Mouse (Mus musculus): ENCODE measurements around the gene Cflar. TPM values are rescaled to one million over a fixed set of nuclear protein-coding genes. Genes with fewer than 3 reads are reported as not detected.

The Cflar gene
- polyA plus RNA-seq, 1 experiment from 2014 or later, result 43.6 TPM

DNA sequence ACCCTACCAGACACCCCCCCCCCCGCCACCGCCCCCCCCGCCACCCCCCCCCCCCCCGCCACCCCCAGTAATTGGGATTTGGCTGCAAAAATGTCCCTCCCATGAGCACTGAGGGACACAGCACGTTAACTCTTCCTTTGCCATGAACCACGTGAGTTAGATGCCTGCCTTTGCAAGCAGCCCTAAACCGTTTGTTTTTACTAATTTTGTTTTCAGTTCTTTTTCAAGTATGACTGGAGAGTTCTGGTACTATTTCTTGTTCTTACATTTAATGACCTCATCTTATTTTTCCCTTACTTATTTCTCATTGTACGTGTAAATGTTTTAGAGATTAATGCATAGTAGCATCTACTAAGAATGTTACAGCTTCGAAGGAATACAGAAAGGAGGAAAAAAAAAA lies 13.2 kb downstream of the Cflar start:
- Histone ChIP-seq H3K9ac (ENCODE audit: low read length) (no peak overlapping the region), H3K9me3 (ENCODE audit: control insufficient read depth, low read length) (no peaks in the 10 kb centered on the region), H3K36me3 (ENCODE audit: control insufficient read depth, insufficient read depth, low read length) (peaks cover 16% of the 10 kb centered on the region), H3K4me2 (replicated peaks; ENCODE audit: low read depth) (no peak overlapping the region), H3K4me3 (ENCODE audit: low read depth, low read length) (no peak overlapping the region), H3K4me1 (replicated peaks; ENCODE audit: control insufficient read depth, insufficient read depth) (no peaks in the 10 kb centered on the region), H3K27ac (replicated peaks) (no peak overlapping the region), H3K27me3 (ENCODE audit: control insufficient read depth, insufficient read depth, low read length) (no peaks in the 10 kb centered on the region)
- ATAC-seq (ENCODE audit: low FRiP score, low TSS enrichment), result no peak
- 29% methylated on average over 8 of the region's 9 CpGs for WGBS
- TF ChIP-seq EP300 (optimal IDR thresholded peaks at IDR 0.05) (no peak), CTCF (IDR thresholded peaks at IDR 0.05; ENCODE audit: low read depth) (no peak)
- no peak for DNase-seq (ENCODE audit: low spot score)

DNA sequence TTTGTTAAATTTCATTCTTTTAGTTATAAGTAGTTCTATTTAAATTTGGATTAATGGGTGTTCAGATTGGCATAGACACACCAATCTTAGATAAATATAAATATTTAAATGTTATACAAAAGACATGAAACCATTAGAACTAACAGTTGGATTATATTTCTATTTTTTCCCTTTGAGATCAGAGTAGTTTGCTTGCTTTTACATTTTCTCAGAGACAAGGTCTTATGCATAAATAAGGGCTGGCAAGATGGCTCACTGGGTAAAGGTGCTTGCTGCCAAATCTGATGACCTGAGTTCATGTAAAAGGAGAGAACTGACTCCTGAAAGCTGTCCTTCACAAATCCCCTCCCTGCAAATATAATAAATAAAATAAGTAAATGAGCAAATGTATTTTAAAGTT lies 13.8 kb downstream of the Cflar start:
- H3K36me3 ChIP-seq (ENCODE audit: control insufficient read depth, insufficient read depth, low read length), result peaks cover 17% of the 10 kb centered on the region

DNA sequence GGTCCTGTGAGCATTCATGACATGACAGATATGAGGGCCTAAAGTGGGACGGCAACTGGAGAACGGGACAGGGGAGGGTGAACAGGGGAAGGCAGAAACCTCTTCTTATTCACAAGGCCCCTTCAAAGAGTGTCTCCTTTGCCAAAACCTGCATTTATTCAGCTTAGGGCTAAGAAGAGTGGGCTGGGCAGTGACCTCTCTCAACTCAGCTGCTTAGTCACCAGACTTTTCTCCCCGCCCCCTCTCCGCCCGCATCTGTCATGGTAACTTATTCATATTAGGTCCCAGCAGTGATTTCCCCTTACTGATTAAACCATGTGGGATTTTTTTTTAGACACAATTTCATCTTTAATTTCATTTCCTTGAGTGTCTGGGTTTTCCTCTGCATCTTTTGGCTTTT lies 14.5 kb downstream of the Cflar start:
- Histone ChIP-seq H3K27me3 (ENCODE audit: control insufficient read depth, insufficient read depth, low read length) (no peaks in the 10 kb centered on the region), H3K4me3 (ENCODE audit: low read depth, low read length) (no peak overlapping the region), H3K4me1 (replicated peaks; ENCODE audit: control insufficient read depth, insufficient read depth) (no peaks in the 10 kb centered on the region), H3K9me3 (ENCODE audit: control insufficient read depth, low read length) (no peaks in the 10 kb centered on the region), H3K4me2 (replicated peaks; ENCODE audit: low read depth) (no peak overlapping the region), H3K36me3 (ENCODE audit: control insufficient read depth, insufficient read depth, low read length) (peaks cover 19% of the 10 kb centered on the region), H3K27ac (replicated peaks) (no peak overlapping the region), H3K9ac (ENCODE audit: low read length) (no peak overlapping the region)
- TF ChIP-seq EP300 (optimal IDR thresholded peaks at IDR 0.05) (no peak), CTCF (IDR thresholded peaks at IDR 0.05; ENCODE audit: low read depth) (no peak)
- DNase-seq (ENCODE audit: low spot score), result no peak
- 73% methylated on average over 5 of the region's 5 CpGs for WGBS
- no peak for ATAC-seq (ENCODE audit: low FRiP score, low TSS enrichment)

More for the DNA sequence above, 13.8 kb downstream of the Cflar start:
- Histone ChIP-seq H3K4me2 (replicated peaks; ENCODE audit: low read depth) (no peak overlapping the region), H3K4me1 (replicated peaks; ENCODE audit: control insufficient read depth, insufficient read depth) (no peaks in the 10 kb centered on the region), H3K27me3 (ENCODE audit: control insufficient read depth, insufficient read depth, low read length) (no peaks in the 10 kb centered on the region), H3K9me3 (ENCODE audit: control insufficient read depth, low read length) (no peaks in the 10 kb centered on the region), H3K9ac (ENCODE audit: low read length) (no peak overlapping the region), H3K27ac (replicated peaks) (no peak overlapping the region), H3K4me3 (ENCODE audit: low read depth, low read length) (no peak overlapping the region)
- TF ChIP-seq CTCF (IDR thresholded peaks at IDR 0.05; ENCODE audit: low read depth) (no peak), EP300 (optimal IDR thresholded peaks at IDR 0.05) (no peak)
- DNase-seq (ENCODE audit: low spot score) (no peak), ATAC-seq (ENCODE audit: low FRiP score, low TSS enrichment) (no peak)

DNA sequence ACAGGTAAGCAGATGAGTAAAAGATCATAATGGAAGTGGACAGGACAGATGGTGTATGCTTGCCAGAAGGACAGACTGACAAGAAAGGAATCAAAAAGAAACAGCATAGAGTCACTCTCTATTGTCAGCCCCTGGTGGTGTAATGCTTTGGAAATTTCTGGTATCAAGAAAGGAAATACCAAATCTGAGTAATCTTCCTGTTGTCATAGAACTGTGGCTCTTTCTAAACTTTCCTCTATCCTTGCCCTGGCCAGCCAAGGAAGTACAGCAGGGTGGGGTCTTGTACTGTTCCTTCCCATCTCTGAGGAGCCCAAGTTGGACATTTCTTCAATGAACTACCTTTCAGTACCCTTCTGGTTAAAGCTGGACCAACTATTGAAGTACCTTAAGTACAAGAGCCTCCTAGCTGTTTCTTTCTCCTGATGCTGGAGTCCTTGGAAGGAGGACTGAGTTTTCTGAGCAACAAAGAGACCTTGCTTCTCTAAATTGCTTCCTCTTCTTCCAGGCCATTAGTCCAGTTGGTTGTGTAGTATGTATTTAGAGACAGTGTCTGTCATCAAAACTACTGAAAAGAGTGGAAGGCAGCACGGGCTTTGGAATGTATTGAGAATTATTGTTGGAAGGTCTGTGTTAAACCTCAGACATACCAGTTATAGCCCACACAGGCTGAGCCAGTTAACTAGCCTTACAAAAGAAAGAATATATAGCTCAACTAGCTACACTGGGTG lies 15.9 kb downstream of the Cflar start:
- H3K4me2 ChIP-seq (replicated peaks; ENCODE audit: low read depth), result no peak overlapping the region
- no peaks in the 10 kb centered on the region for H3K4me1 ChIP-seq (replicated peaks; ENCODE audit: control insufficient read depth, insufficient read depth)
- H3K27me3 ChIP-seq (ENCODE audit: control insufficient read depth, insufficient read depth, low read length), result no peaks in the 10 kb centered on the region
- H3K9me3 ChIP-seq (ENCODE audit: control insufficient read depth, low read length), result no peaks in the 10 kb centered on the region
- H3K36me3 ChIP-seq (ENCODE audit: control insufficient read depth, insufficient read depth, low read length), result peaks cover 19% of the 10 kb centered on the region
- no peak overlapping the region for H3K27ac ChIP-seq (replicated peaks)
- 84% methylated on average over 1 of the region's 1 CpGs for WGBS
- no peak for ATAC-seq (ENCODE audit: low FRiP score, low TSS enrichment)
- TF ChIP-seq EP300 (optimal IDR thresholded peaks at IDR 0.05), result no peak
- no peak for TF ChIP-seq CTCF (IDR thresholded peaks at IDR 0.05; ENCODE audit: low read depth)
- DNase-seq (ENCODE audit: low spot score), result no peak
- no peak overlapping the region for H3K4me3 ChIP-seq (ENCODE audit: low read depth, low read length)
- no peak overlapping the region for H3K9ac ChIP-seq (ENCODE audit: low read length)

DNA sequence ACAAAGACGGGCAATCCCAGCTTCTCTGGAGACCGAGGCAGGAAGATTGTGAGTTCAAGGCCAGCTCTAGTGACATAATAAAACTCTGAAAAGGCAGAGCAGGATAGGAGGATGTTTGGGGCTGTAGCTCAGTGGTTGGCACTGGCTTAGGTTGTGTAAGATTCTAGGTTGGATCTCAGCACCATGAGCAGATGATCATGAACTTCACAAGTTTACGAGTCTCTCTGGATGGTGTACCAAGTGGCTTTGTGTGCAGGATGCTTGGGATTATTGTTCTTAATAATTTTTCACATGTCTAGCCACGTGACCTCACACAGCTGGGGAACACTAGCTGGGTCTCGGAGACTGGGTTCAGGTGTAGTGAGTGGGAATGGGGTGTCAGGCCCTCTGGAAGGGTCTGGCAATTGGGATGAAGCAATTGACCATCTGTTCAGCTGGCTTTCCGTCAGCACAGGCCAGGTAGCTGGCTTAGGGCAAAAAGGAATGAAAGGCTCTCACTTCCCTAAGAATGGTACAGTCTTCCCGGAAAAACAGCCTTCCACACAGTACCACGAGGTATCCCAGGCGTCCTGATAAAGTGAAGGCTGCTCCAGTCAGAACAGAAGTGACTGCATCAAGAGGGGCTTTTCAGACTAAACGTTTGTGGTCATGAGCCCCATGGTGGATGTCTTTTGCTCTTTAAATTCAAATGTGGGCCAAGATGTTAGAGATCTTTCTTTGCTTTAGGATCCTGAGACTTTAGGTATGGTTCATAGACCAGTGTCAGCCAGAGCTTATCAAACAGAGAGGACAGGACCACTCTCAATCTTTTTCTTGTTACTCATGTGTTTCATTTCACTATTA lies 16.7 kb downstream of the Cflar start:
- ATAC-seq (ENCODE audit: low FRiP score, low TSS enrichment) (no peak), DNase-seq (ENCODE audit: low spot score) (no peak)
- no peak overlapping the region for H3K27ac ChIP-seq (replicated peaks)
- no peaks in the 10 kb centered on the region for H3K9me3 ChIP-seq (ENCODE audit: control insufficient read depth, low read length)
- H3K9ac ChIP-seq (ENCODE audit: low read length), result no peak overlapping the region
- no peak for TF ChIP-seq CTCF (IDR thresholded peaks at IDR 0.05; ENCODE audit: low read depth)
- no peak for TF ChIP-seq EP300 (optimal IDR thresholded peaks at IDR 0.05)
- H3K4me1 ChIP-seq (replicated peaks; ENCODE audit: control insufficient read depth, insufficient read depth), result no peaks in the 10 kb centered on the region
- peaks cover 19% of the 10 kb centered on the region for H3K36me3 ChIP-seq (ENCODE audit: control insufficient read depth, insufficient read depth, low read length)
- no peak overlapping the region for H3K4me2 ChIP-seq (replicated peaks; ENCODE audit: low read depth)
- H3K4me3 ChIP-seq (ENCODE audit: low read depth, low read length), result no peak overlapping the region
- 87% methylated on average over 10 of the region's 10 CpGs for WGBS
- H3K27me3 ChIP-seq (ENCODE audit: control insufficient read depth, insufficient read depth, low read length), result no peaks in the 10 kb centered on the region

DNA sequence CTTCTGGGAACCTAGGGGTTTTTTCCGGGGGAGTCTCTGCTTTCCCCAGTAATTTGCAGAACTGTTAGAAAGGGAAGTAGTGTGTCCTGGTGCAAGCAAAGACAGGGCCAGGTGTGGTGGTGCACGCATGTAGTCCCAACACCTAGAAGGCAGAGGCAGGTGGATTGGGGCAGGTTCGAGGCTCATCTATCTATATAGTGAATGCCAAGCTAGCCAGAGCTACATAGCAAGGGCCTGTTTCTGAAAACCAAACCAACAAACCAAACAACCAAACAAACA lies 17.2 kb downstream of the Cflar start:
- WGBS, result 93% methylated on average over 3 of the region's 3 CpGs
- H3K27me3 ChIP-seq (ENCODE audit: control insufficient read depth, insufficient read depth, low read length), result no peaks in the 10 kb centered on the region
- ATAC-seq (ENCODE audit: low FRiP score, low TSS enrichment) (no peak), DNase-seq (ENCODE audit: low spot score) (no peak)
- H3K9ac ChIP-seq (ENCODE audit: low read length), result no peak overlapping the region
- no peaks in the 10 kb centered on the region for H3K9me3 ChIP-seq (ENCODE audit: control insufficient read depth, low read length)
- H3K27ac ChIP-seq (replicated peaks), result no peak overlapping the region
- no peak for TF ChIP-seq EP300 (optimal IDR thresholded peaks at IDR 0.05)
- no peak for TF ChIP-seq CTCF (IDR thresholded peaks at IDR 0.05; ENCODE audit: low read depth)
- H3K4me2 ChIP-seq (replicated peaks; ENCODE audit: low read depth), result no peak overlapping the region
- no peak overlapping the region for H3K4me3 ChIP-seq (ENCODE audit: low read depth, low read length)
- peaks cover 19% of the 10 kb centered on the region for H3K36me3 ChIP-seq (ENCODE audit: control insufficient read depth, insufficient read depth, low read length)
- no peaks in the 10 kb centered on the region for H3K4me1 ChIP-seq (replicated peaks; ENCODE audit: control insufficient read depth, insufficient read depth)
